Mouse (Mus musculus) limb, embryonic 10.5 days (tissue): Measurements from ENCODE around the gene Sacm1l. TPM values are rescaled to one million over a fixed set of nuclear protein-coding genes. Genes with fewer than 3 reads are reported as not detected.

Experiments
- DNase-seq: peaks from one replicate; pipeline ENCODE4 v3.0.0-alpha.2; 2017; ENCODE audit warnings: low spot score
- H3K27ac ChIP-seq: fragments of 300-500 bp; sonication (generic); 2 replicates; pipeline ENCODE4 v1.5.1; 2016; ENCODE audit warnings: mild to moderate bottlenecking
- H3K27me3 ChIP-seq: fragments of 300-500 bp; sonication (generic); 2 replicates; pipeline ENCODE4 v1.6.1; 2016; ENCODE audit warnings: low read depth, mild to moderate bottlenecking; ENCODE audit not compliant: poor library complexity, severe bottlenecking
- H3K36me3 ChIP-seq: fragments of 300-500 bp; sonication (generic); 2 replicates; pipeline ENCODE4 v1.6.1; 2016; ENCODE audit warnings: mild to moderate bottlenecking, moderate library complexity
- H3K4me1 ChIP-seq: fragments of 300-500 bp; sonication (generic); 2 replicates; pipeline ENCODE4 v1.6.1; 2016
- H3K4me3 ChIP-seq: fragments of 300-500 bp; sonication (generic); 2 replicates; pipeline ENCODE4 v1.5.1; 2016; ENCODE audit warnings: mild to moderate bottlenecking, moderate library complexity
- H3K9me3 ChIP-seq: fragments of 300-500 bp; sonication (generic); replicated peaks from 2 replicates; pipeline ENCODE4 v1.6.1; 2016; ENCODE audit warnings: mild to moderate bottlenecking
- WGBS: fragments of 180-500 bp; shearing (Covaris S2); methylation state at CpG from one replicate; pipeline ENCODE4 v1.1.7; 2016; 5-methylcytosine and 5-hydroxymethylcytosine counted together
- polyA plus RNA-seq: library from polyadenylated mRNA; unstranded; fragments of >200 nt; fragmentation: Nextera tagmentation; extraction: Ambion mirVana; gene quantifications from 2 replicates; pipeline ENCODE4 v1.2.1, GENCODE M21; 2016

Sacm1l gene
- polyA plus RNA-seq = 39.9 and 45.3 TPM in 2 replicates

- peak within 1 kb of the TSS; percentile 90 for H3K4me3 ChIP-seq
- DNase-seq = peak; percentile 98
- no peaks in the 10 kb centered on the region for H3K9me3 ChIP-seq
- WGBS = under 1% methylated on average over 78 of the region's 79 CpGs
- H3K27ac ChIP-seq = peak within 1 kb of the TSS; percentile 93
- H3K27me3 ChIP-seq = no peaks in the 10 kb centered on the region
- H3K36me3 ChIP-seq = no peaks in the 10 kb centered on the region
- H3K4me1 ChIP-seq = peaks cover 23% of the 10 kb centered on the region
Measured at GRCm38 (mm10) chr9:123529392-123530157, at the start of gene Sacm1l. Gene Sacm1l, plus strand, starts transcription at chr9:123529759.

GRCm38 (mm10) chr9:123479876-123480252, 49.7 kb upstream of the Sacm1l start:
- Histone ChIP-seq H3K36me3 (peaks cover 55% of the 10 kb centered on the region), H3K9me3 (no peaks in the 10 kb centered on the region; the same call in 1 of the 2 replicates), H3K27ac (peak overlapping the region; percentile 87), H3K27me3 (no peaks in the 10 kb centered on the region), H3K4me3 (peak overlapping the region; percentile 60), H3K4me1 (peaks cover 53% of the 10 kb centered on the region)
- WGBS = 90% methylated on average over 8 of the region's 8 CpGs
- no peak for DNase-seq

- Histone ChIP-seq H3K27me3 (no peaks in the 10 kb centered on the region), H3K27ac (peak overlapping the region; percentile 42; the same call in 1 of the 2 replicates), H3K36me3 (peaks cover 59% of the 10 kb centered on the region), H3K9me3 (no peaks in the 10 kb centered on the region; the same call in 1 of the 2 replicates), H3K4me1 (peaks cover 53% of the 10 kb centered on the region), H3K4me3 (peak overlapping the region; percentile 60)
- DNase-seq = no peak
- 89% methylated on average over 18 of the region's 18 CpGs for WGBS
Measured at GRCm38 (mm10) chr9:123480253-123480921, 49.2 kb upstream of the Sacm1l start.

GRCm38 (mm10) chr9:123481136-123481535, 48.4 kb upstream of the Sacm1l start:
- Histone ChIP-seq H3K27me3 (no peaks in the 10 kb centered on the region), H3K9me3 (no peaks in the 10 kb centered on the region; the same call in 1 of the 2 replicates), H3K27ac (no peak overlapping the region), H3K4me3 (peak overlapping the region; percentile 60), H3K36me3 (peaks cover 67% of the 10 kb centered on the region), H3K4me1 (peaks cover 53% of the 10 kb centered on the region)
- WGBS = 76% methylated on average over 7 of the region's 7 CpGs
- no peak for DNase-seq

- 96% methylated on average over 1 of the region's 1 CpGs for WGBS
- DNase-seq = no peak
- Histone ChIP-seq H3K4me3 (no peak overlapping the region), H3K9me3 (no peaks in the 10 kb centered on the region; the same call in 1 of the 2 replicates), H3K27ac (no peak overlapping the region), H3K36me3 (peaks cover 88% of the 10 kb centered on the region), H3K27me3 (no peaks in the 10 kb centered on the region), H3K4me1 (peaks cover 48% of the 10 kb centered on the region)
Measured at GRCm38 (mm10) chr9:123483598-123483997, 46.0 kb upstream of the Sacm1l start.

- WGBS = 96% methylated on average over 3 of the region's 3 CpGs
- Histone ChIP-seq H3K4me3 (no peak overlapping the region), H3K27ac (no peak overlapping the region), H3K36me3 (peaks cover 93% of the 10 kb centered on the region), H3K4me1 (peaks cover 41% of the 10 kb centered on the region), H3K9me3 (no peaks in the 10 kb centered on the region; the same call in 1 of the 2 replicates), H3K27me3 (no peaks in the 10 kb centered on the region)
- no peak for DNase-seq
Measured at GRCm38 (mm10) chr9:123484830-123485229, 44.7 kb upstream of the Sacm1l start.

GRCm38 (mm10) chr9:123485561-123485960, 44.0 kb upstream of the Sacm1l start:
- Histone ChIP-seq H3K4me1 (peaks cover 38% of the 10 kb centered on the region), H3K27ac (no peak overlapping the region), H3K9me3 (no peaks in the 10 kb centered on the region), H3K36me3 (peaks cover 89% of the 10 kb centered on the region), H3K27me3 (no peaks in the 10 kb centered on the region), H3K4me3 (no peak overlapping the region)
- WGBS = 95% methylated on average over 4 of the region's 4 CpGs
- no peak for DNase-seq

GRCm38 (mm10) chr9:123486635-123487034, 42.9 kb upstream of the Sacm1l start:
- DNase-seq = no peak
- 76% methylated on average over 3 of the region's 3 CpGs for WGBS
- Histone ChIP-seq H3K36me3 (peaks cover 78% of the 10 kb centered on the region), H3K27me3 (no peaks in the 10 kb centered on the region), H3K4me1 (peaks cover 33% of the 10 kb centered on the region), H3K9me3 (no peaks in the 10 kb centered on the region), H3K27ac (no peak overlapping the region), H3K4me3 (no peak overlapping the region)

GRCm38 (mm10) chr9:123489073-123489472, 40.5 kb upstream of the Sacm1l start:
- H3K27ac ChIP-seq = no peak overlapping the region
- H3K9me3 ChIP-seq = no peaks in the 10 kb centered on the region
- H3K4me3 ChIP-seq = no peak overlapping the region
- no peaks in the 10 kb centered on the region for H3K27me3 ChIP-seq
- DNase-seq = no peak
- 89% methylated on average over 2 of the region's 2 CpGs for WGBS
- H3K4me1 ChIP-seq = peaks cover 20% of the 10 kb centered on the region
- H3K36me3 ChIP-seq = peaks cover 57% of the 10 kb centered on the region

GRCm38 (mm10) chr9:123489727-123490343, 39.7 kb upstream of the Sacm1l start:
- H3K4me1 ChIP-seq = peaks cover 20% of the 10 kb centered on the region
- WGBS = 84% methylated on average over 9 of the region's 9 CpGs
- H3K27me3 ChIP-seq = no peaks in the 10 kb centered on the region
- DNase-seq = no peak
- H3K9me3 ChIP-seq = no peaks in the 10 kb centered on the region
- H3K4me3 ChIP-seq = no peak overlapping the region
- no peak overlapping the region for H3K27ac ChIP-seq
- peaks cover 49% of the 10 kb centered on the region for H3K36me3 ChIP-seq

- H3K9me3 ChIP-seq = no peaks in the 10 kb centered on the region
- H3K4me1 ChIP-seq = peaks cover 22% of the 10 kb centered on the region
- peaks cover 40% of the 10 kb centered on the region for H3K36me3 ChIP-seq
- 90% methylated on average over 5 of the region's 5 CpGs for WGBS
- DNase-seq = no peak
- no peak overlapping the region for H3K27ac ChIP-seq
- no peak overlapping the region for H3K4me3 ChIP-seq
- H3K27me3 ChIP-seq = no peaks in the 10 kb centered on the region
Measured at GRCm38 (mm10) chr9:123490930-123491329, 38.6 kb upstream of the Sacm1l start.

- H3K4me1 ChIP-seq = peaks cover 30% of the 10 kb centered on the region
- peaks cover 28% of the 10 kb centered on the region for H3K36me3 ChIP-seq
- H3K4me3 ChIP-seq = no peak overlapping the region
- H3K27ac ChIP-seq = no peak overlapping the region
- 90% methylated on average over 9 of the region's 9 CpGs for WGBS
- DNase-seq = no peak
- no peaks in the 10 kb centered on the region for H3K27me3 ChIP-seq
- no peaks in the 10 kb centered on the region for H3K9me3 ChIP-seq
Measured at GRCm38 (mm10) chr9:123491917-123492585, 37.5 kb upstream of the Sacm1l start.
